Mouse (Mus musculus): ENCODE measurements around the gene Cd82. TPM values are rescaled to one million over a fixed set of nuclear protein-coding genes. Genes with fewer than 3 reads are reported as not detected.

Gene Cd82
- polyA plus RNA-seq, 1 experiment = 13.3 TPM

DNA sequence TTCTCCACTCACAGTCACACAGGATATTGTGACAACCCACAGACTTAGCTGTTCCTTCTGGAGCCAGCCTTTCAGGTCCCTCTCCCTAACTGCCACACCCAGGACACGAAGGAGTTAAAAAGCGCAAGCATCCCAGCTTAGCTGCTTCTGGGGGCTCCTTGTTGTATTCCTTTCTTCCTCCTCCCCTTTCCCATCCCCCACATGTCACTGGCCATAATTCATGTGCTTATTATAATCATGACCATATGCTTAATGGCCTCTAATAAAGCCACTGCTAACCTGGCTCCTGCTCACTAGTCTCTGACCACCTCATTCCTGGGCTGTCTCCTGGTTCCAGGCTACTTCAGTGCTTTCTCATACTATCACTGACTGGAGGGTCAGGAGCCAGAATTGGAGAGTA, 27.6 kb upstream of the Cd82 start:
- Histone ChIP-seq H3K4me1 (no peaks in the 10 kb centered on the region), H3K4me3 (replicated peaks) (no peak overlapping the region), H3K9me3 (no peaks in the 10 kb centered on the region), H3K36me3 (replicated peaks; ENCODE audit: low read length) (no peaks in the 10 kb centered on the region), H3K27me3 (replicated peaks) (peaks cover 79% of the 10 kb centered on the region)
- TF ChIP-seq FLI1 (IDR thresholded peaks at IDR 0.05; ENCODE audit: low read length) = no peak
- TF ChIP-seq GATA1 (IDR thresholded peaks at IDR 0.05; ENCODE audit: borderline replicate concordance, low read length) = no peak

DNA sequence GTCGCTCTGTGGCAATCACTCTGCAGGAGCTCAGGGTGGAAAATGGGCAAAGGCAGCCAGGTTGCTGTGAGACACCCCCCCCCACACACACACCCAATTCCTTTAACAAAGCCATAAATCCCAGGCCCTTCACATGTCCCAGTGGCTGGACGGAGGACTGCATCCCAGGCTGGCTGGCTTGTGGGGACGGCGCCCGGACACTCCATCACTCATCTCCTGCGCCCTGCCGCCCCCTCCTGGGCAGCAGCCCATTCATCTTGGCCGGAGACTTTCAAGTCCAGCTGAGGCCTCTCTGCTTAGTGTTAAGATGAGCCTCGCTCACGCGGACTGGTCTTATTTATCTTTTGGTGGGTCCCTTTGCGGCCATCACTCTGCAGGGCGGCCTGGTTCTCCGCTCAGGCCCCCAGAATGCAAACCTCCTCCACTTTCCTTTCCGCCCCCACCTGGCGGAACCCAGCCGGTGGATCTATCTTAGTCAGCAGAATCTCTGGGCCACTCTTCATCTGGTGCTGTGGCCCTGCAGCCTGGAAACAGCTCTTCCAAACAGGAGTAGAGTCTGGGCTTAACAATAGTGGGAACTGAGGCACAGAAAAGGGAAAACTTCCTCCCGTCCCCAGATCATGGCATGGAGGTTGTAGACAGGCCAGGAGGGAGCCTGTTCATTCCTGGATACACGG, 26.1 kb upstream of the Cd82 start:
- Histone ChIP-seq H3K36me3 (replicated peaks; ENCODE audit: low read length) (no peaks in the 10 kb centered on the region), H3K9me3 (no peaks in the 10 kb centered on the region), H3K27me3 (replicated peaks) (peaks cover 75% of the 10 kb centered on the region), H3K4me1 (no peaks in the 10 kb centered on the region), H3K4me3 (replicated peaks) (no peak overlapping the region)
- no peak for TF ChIP-seq FLI1 (IDR thresholded peaks at IDR 0.05; ENCODE audit: low read length)
- no peak for TF ChIP-seq GATA1 (IDR thresholded peaks at IDR 0.05; ENCODE audit: borderline replicate concordance, low read length)

DNA sequence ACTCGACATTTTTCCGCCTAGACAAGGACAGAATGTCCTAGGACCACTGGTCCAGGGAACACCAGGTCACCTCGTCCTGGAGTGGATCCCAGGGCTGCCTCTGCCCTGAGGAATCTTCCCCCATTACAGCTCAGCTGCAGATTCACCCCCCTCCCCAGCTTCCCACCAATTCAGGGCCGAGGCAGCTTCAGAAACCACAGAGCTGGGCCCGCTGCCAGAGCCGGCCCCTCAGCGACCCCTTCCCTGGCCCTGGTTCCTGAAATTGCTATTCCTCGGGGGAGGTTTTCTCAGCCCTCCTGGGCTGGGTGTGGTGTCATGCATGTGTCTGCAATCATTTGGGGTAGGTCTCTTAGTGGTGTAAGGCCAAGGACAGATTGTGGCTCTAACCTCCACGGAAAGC, 22.5 kb upstream of the Cd82 start:
- Histone ChIP-seq H3K4me3 (replicated peaks) (no peak overlapping the region), H3K36me3 (replicated peaks; ENCODE audit: low read length) (no peaks in the 10 kb centered on the region), H3K9me3 (no peaks in the 10 kb centered on the region), H3K27me3 (replicated peaks) (peaks cover 72% of the 10 kb centered on the region), H3K4me1 (no peaks in the 10 kb centered on the region)
- TF ChIP-seq GATA1 (IDR thresholded peaks at IDR 0.05; ENCODE audit: borderline replicate concordance, low read length) (no peak), FLI1 (IDR thresholded peaks at IDR 0.05; ENCODE audit: low read length) (no peak)

DNA sequence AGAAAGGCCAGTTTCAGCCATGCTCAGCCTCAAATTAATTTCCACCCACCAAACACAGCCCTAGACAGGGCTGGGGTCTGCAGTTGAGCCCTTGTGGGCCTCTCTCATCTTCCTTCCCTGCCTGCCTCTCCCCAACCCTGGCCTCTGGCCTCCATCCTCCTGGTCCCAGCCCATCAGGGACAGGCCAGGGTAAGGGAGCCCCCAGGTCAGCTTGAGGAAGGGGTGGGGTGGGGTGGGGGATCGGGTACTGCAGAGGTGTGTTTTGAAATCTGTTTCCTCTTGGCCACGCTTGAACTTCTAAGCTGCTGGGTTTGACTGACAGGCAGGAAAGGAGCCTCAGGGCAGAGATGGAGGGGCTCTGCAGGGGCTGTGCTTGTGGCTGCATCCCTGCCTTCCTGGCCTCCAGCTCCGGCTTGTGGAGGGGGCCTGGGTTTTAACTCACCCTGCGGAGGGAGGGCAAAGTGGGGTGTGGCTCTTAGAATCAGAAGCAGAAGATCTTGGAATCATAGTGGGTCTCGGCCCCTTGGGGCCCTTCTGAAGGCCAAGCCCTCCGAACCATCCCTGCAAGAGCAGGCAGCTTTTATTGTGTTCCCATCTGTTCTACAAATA, 19.2 kb upstream of the Cd82 start:
- Histone ChIP-seq H3K36me3 (replicated peaks; ENCODE audit: low read length) (no peaks in the 10 kb centered on the region), H3K27me3 (replicated peaks) (peaks cover 70% of the 10 kb centered on the region), H3K9me3 (no peaks in the 10 kb centered on the region), H3K4me3 (replicated peaks) (no peak overlapping the region), H3K4me1 (no peaks in the 10 kb centered on the region; the same call in 1 of the 2 replicates)
- no peak for TF ChIP-seq FLI1 (IDR thresholded peaks at IDR 0.05; ENCODE audit: low read length)

DNA sequence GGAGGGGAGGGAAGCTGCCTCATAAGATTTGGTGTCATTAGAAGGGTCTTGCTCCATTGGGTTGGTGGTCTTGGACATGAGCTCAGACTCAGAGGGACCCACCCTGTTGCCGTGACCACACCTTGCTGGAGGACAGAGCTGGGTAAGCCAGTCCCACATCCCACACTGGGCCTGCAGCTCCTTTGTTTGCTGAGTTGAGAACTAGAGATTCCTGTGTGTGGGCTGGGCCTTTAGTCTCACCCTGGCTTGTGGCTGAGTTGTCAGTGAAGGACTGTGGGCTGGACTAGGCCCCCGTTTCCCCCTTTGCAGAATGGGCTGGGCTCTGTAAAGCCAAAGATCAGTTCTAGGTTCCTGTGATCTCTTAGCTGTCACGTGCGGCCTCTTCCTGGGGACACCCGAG, 15.8 kb upstream of the Cd82 start:
- Histone ChIP-seq H3K9me3 (no peaks in the 10 kb centered on the region), H3K4me3 (replicated peaks) (no peak overlapping the region), H3K27me3 (replicated peaks) (peaks cover 80% of the 10 kb centered on the region), H3K36me3 (replicated peaks; ENCODE audit: low read length) (no peaks in the 10 kb centered on the region), H3K4me1 (peaks cover 5% of the 10 kb centered on the region; the same call in 1 of the 2 replicates)
- TF ChIP-seq FLI1 (IDR thresholded peaks at IDR 0.05; ENCODE audit: low read length) (no peak), GATA1 (IDR thresholded peaks at IDR 0.05; ENCODE audit: borderline replicate concordance, low read length) (no peak)

DNA sequence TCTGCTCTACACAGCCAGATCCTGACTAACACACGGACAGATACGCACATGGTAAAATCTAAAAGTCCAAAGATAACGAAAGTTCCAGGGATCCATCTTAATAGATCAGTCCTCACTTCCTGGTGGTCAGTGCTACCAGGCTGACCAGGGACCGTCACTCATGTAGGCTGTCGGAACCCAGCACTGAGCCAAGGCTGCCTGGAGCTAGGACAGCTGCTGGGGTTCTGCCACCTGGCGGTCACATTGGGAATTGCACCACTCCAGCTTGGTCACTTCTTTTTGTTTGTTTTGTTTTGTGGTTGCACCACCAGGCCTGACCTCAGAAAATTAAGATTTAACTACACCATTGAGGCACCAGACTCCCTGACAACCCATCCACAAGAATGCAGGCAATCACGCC, 14.6 kb upstream of the Cd82 start:
- no peaks in the 10 kb centered on the region for H3K36me3 ChIP-seq (replicated peaks; ENCODE audit: low read length)
- H3K9me3 ChIP-seq = peaks cover 7% of the 10 kb centered on the region
- H3K27me3 ChIP-seq (replicated peaks) = peaks cover 79% of the 10 kb centered on the region
- H3K4me3 ChIP-seq (replicated peaks) = no peak overlapping the region
- TF ChIP-seq GATA1 (IDR thresholded peaks at IDR 0.05; ENCODE audit: borderline replicate concordance, low read length) (no peak), FLI1 (IDR thresholded peaks at IDR 0.05; ENCODE audit: low read length) (no peak)
- H3K4me1 ChIP-seq = peaks cover 11% of the 10 kb centered on the region; the same call in 1 of the 2 replicates

DNA sequence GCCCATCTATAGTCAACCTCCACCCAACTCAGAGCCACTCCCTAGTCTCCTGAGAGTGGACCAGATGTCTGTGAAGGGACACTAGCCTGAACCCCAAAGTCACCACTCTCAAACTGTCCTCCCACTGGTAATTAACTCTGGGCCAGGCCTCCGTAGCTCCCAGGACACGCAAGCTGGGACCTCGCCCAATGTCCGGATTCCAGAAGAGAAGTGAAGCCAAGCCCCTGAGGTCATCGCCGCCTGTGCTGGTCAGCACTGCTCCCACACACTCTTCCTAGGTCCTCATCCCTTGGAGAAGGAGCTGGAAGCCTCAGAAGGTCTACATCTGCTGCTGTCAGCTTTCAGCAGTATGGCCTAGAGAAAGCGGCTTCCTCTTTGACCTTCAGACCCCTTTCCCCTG, 13.5 kb upstream of the Cd82 start:
- no peak overlapping the region for H3K4me3 ChIP-seq (replicated peaks)
- no peak for TF ChIP-seq FLI1 (IDR thresholded peaks at IDR 0.05; ENCODE audit: low read length)
- no peak for TF ChIP-seq GATA1 (IDR thresholded peaks at IDR 0.05; ENCODE audit: borderline replicate concordance, low read length)
- H3K9me3 ChIP-seq = peaks cover 7% of the 10 kb centered on the region
- peaks cover 11% of the 10 kb centered on the region; the same call in 1 of the 2 replicates for H3K4me1 ChIP-seq
- H3K36me3 ChIP-seq (replicated peaks; ENCODE audit: low read length) = no peaks in the 10 kb centered on the region
- H3K27me3 ChIP-seq (replicated peaks) = peaks cover 69% of the 10 kb centered on the region

DNA sequence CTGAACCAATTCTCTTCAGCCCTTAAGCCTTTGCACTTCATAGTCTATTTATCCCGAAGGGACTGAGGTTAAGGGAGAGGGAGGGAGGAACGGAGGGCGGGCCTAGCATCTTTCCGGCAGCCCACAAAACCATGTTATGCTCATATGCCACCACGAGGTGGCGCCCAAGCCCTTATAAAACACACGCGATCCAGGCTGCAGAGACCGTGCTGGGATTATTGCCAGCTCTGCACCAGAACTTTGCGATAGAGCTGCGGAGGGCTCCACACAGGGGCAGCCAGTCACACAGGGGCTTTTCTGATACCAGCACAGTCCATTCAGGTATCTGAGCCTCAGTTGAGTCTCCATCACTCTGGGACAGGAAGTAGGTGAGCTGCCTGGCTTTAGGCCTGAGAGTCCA, 12.1 kb upstream of the Cd82 start:
- no peak for TF ChIP-seq FLI1 (IDR thresholded peaks at IDR 0.05; ENCODE audit: low read length)
- TF ChIP-seq GATA1 (IDR thresholded peaks at IDR 0.05; ENCODE audit: borderline replicate concordance, low read length) = no peak
- H3K27me3 ChIP-seq (replicated peaks) = peaks cover 65% of the 10 kb centered on the region

DNA sequence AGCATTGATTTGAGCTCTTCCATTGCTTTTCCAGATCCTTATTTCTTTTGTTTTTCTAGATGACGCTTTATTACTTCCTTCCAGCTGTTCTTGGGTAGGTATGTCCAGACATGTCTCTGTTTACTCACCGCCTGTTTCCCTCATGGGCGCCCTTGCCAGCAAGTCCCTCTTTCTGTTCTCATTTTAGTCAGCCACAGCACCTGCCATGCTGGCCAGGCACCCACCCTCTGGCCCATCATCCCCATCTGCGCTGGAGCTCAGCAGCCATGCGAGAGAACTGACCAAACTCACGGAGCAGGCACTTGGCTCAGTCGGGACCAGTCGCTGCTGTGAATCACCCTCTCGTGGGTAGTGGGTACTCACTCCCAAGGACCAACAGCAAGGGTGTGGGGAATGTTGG, 11.0 kb upstream of the Cd82 start:
- TF ChIP-seq FLI1 (IDR thresholded peaks at IDR 0.05; ENCODE audit: low read length) (no peak), GATA1 (IDR thresholded peaks at IDR 0.05; ENCODE audit: borderline replicate concordance, low read length) (no peak)
- Histone ChIP-seq H3K27me3 (replicated peaks) (peaks cover 62% of the 10 kb centered on the region), H3K36me3 (replicated peaks; ENCODE audit: low read length) (no peaks in the 10 kb centered on the region), H3K4me3 (replicated peaks) (no peak overlapping the region), H3K9me3 (peaks cover 7% of the 10 kb centered on the region), H3K4me1 (peaks cover 27% of the 10 kb centered on the region)

More for the DNA sequence above, 12.1 kb upstream of the Cd82 start:
- H3K36me3 ChIP-seq (replicated peaks; ENCODE audit: low read length) = no peaks in the 10 kb centered on the region
- H3K4me1 ChIP-seq = peaks cover 24% of the 10 kb centered on the region
- H3K9me3 ChIP-seq = peaks cover 7% of the 10 kb centered on the region
- no peak overlapping the region for H3K4me3 ChIP-seq (replicated peaks)

DNA sequence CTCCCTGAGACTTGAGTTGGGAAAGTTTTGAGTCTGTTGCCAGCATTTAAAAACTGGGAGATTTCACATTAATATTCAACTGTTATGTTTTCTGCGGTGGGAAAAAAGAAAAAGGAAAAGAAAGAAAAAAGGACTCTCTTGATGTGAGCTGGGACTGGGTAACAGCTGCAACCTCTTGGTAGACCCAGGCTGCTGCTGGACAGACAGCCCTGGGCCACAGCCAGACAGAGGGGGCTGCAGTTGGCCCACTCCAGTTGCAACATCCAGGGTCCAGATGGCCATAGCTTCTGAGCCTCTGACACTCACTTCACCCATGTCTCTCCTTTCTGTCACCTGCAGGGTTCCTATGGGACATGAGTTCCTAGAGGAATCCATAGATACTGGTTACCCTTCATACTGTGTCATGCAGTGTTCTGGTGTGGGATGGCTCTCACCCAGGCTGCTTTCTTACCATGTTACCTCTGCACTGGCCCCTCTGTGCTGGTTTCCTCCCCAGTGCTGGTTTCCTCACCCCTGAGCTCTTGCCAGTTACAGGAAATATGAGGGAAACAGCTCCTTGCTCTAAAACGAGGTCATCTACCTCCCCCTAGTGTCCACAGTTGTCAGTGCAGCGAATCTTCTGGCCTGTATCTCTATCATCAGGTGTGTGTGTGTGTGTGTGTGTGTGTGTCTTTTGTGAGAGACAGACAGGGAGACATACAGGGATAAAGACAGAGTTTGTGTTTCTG, 8.1 kb upstream of the Cd82 start:
- Histone ChIP-seq H3K4me3 (replicated peaks) (peak overlapping the region; percentile 91), H3K4me1 (peaks cover 27% of the 10 kb centered on the region), H3K36me3 (replicated peaks; ENCODE audit: low read length) (no peaks in the 10 kb centered on the region), H3K27me3 (replicated peaks) (peaks cover 65% of the 10 kb centered on the region), H3K9me3 (peaks cover 7% of the 10 kb centered on the region)
- TF ChIP-seq GATA1 (IDR thresholded peaks at IDR 0.05; ENCODE audit: borderline replicate concordance, low read length) = no peak
- no peak for TF ChIP-seq FLI1 (IDR thresholded peaks at IDR 0.05; ENCODE audit: low read length)
